Mouse (Mus musculus) heart, postnatal 0 days (tissue): ENCODE results near the gene Acot7. TPM values are rescaled to one million over a fixed set of nuclear protein-coding genes. Genes with fewer than 3 reads are reported as not detected.

Experiments
- ATAC-seq: fragments of 200-750 bp; cut with Nextera tagmentation; 2 replicates; pipeline ENCODE4 v1.8.0; 2017; ENCODE audit warnings: low read depth, moderate number of reproducible peaks, moderate library complexity; ENCODE audit not compliant: insufficient read depth
- DNase-seq: peaks from one replicate; pipeline ENCODE4 v3.0.0-alpha.2; 2016; ENCODE audit warnings: low spot score
- H3K27ac ChIP-seq: fragments of 300-500 bp; sonication (generic); 2 replicates; pipeline ENCODE4 v1.5.1; 2014; ENCODE audit warnings: low read depth, mild to moderate bottlenecking
- H3K27me3 ChIP-seq: fragments of 300-500 bp; sonication (generic); 2 replicates; pipeline ENCODE4 v1.6.1; 2014; ENCODE audit warnings: low read length, mixed read lengths; ENCODE audit not compliant: control insufficient read depth, insufficient read depth
- H3K36me3 ChIP-seq: fragments of 300-500 bp; sonication (generic); replicated peaks from 2 replicates; pipeline ENCODE4 v1.6.1; 2014; ENCODE audit warnings: low read length, mixed read lengths; ENCODE audit not compliant: control insufficient read depth, insufficient read depth
- H3K4me1 ChIP-seq: fragments of 300-500 bp; sonication (generic); 2 replicates; pipeline ENCODE4 v1.6.1; 2014; ENCODE audit warnings: antibody characterized with exemption; ENCODE audit not compliant: control insufficient read depth, insufficient read depth
- H3K4me2 ChIP-seq: fragments of 300-500 bp; sonication (generic); 2 replicates; pipeline ENCODE4 v1.6.1; 2014; ENCODE audit warnings: low read depth, mild to moderate bottlenecking, low read length, moderate library complexity
- H3K4me3 ChIP-seq: fragments of 300-500 bp; sonication (generic); 2 replicates; pipeline ENCODE4 v1.5.1; 2014; ENCODE audit warnings: low read depth, low read length
- H3K9ac ChIP-seq: fragments of 300-500 bp; sonication (generic); replicated peaks from 2 replicates; pipeline ENCODE4 v1.6.1; 2014; ENCODE audit warnings: low read depth, low read length, mixed read lengths
- H3K9me3 ChIP-seq: fragments of 300-500 bp; sonication (generic); replicated peaks from 2 replicates; pipeline ENCODE4 v1.6.1; 2016; ENCODE audit warnings: low read length; ENCODE audit not compliant: control insufficient read depth
- CTCF ChIP-seq: IDR thresholded peaks from 2 replicates; pipeline ENCODE4 v1.5.1; 2016; ENCODE audit warnings: antibody characterized with exemption, control low read depth, low read depth
- EP300 ChIP-seq: IDR thresholded peaks from 2 replicates; pipeline ENCODE4 v1.6.1; 2016; ENCODE audit warnings: antibody characterized with exemption, low read depth
- WGBS: fragments of 180-500 bp; shearing (Covaris S2); extraction: QIAGEN DNeasy Blood & Tissue Kit; methylation state at CpG from one replicate; pipeline ENCODE4 v1.1.7; 2014; 5-methylcytosine and 5-hydroxymethylcytosine counted together
- polyA plus RNA-seq: library from polyadenylated mRNA; unstranded; fragments of >200 nt; fragmentation: Nextera tagmentation; extraction: Ambion mirVana; gene quantifications from 2 replicates; pipeline ENCODE4 v1.2.1, GENCODE M21; 2015
- total RNA-seq: library from RNA; depleted of rRNA; stranded (reverse); fragments of >200 nt; gene quantifications from 2 replicates; pipeline ENCODE4 v1.2.3, GENCODE M21; 2014; ENCODE audit warnings: low replicate concordance

Acot7 gene
- total and polyA plus RNA-seq, 2 experiments from 2014 or later: 39.5 to 68.8 TPM

DNA sequence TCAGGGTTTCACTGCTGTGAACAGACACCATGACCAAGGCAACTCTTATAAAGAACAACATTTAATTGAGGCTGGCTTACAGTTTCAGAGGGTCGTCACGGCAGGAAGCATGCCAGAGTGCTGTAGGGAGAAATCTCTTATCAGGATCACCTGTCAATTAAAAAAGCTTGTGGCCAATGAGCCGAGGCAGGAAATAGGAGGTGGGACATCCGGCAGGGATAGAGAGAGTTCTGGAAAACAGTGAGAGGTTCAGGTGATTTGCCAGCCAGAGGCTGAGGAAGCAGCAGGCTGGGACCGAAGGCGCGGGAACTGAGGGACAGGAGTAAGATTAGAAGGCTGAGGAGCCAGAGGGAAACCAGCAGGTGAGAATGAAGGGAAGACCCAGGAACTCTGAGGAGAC, 8.8 kb upstream of the Acot7 start:
- ATAC-seq (no peak), DNase-seq (no peak)
- TF ChIP-seq CTCF: no peak
- no peak for TF ChIP-seq EP300
- no peak overlapping the region for H3K4me2 ChIP-seq
- H3K4me3 ChIP-seq: no peak overlapping the region
- 0 out of 2 replicates have a peak, but pooled peaks cover 4% of the 10 kb centered on the region for H3K27me3 ChIP-seq
- no peaks in the 10 kb centered on the region for H3K4me1 ChIP-seq
- H3K27ac ChIP-seq: no peak overlapping the region
- no peaks in the 10 kb centered on the region for H3K36me3 ChIP-seq
- no peaks in the 10 kb centered on the region for H3K9me3 ChIP-seq
- no peak overlapping the region for H3K9ac ChIP-seq
- 70% methylated on average over 7 of the region's 7 CpGs for WGBS

DNA sequence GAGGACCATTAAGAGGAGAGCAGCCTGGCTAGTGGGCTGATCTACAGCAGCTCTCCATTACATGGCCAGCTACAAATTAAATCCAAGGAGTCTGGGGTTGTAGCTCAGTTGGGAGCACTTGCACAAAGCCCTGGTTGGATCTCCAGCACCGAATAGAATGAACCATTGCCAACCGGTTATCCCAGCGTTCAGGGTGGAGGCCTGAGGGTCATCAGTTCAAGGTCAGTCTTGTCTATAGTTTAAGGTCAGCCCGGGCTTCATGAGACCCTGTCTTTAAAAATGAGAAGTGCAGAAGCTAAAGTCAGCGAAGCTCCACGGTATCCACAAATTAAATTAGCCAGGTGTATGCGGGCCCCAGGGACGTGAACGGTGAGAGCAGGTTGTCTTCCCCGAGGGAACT, 7.6 kb upstream of the Acot7 start:
- H3K4me1 ChIP-seq: no peaks in the 10 kb centered on the region
- DNase-seq: no peak
- H3K4me3 ChIP-seq: no peak overlapping the region
- no peaks in the 10 kb centered on the region for H3K9me3 ChIP-seq
- TF ChIP-seq EP300 (no peak), CTCF (no peak)
- no peaks in the 10 kb centered on the region for H3K27me3 ChIP-seq
- no peak overlapping the region for H3K27ac ChIP-seq
- 69% methylated on average over 10 of the region's 10 CpGs for WGBS
- ATAC-seq: no peak
- H3K4me2 ChIP-seq: no peak overlapping the region
- no peaks in the 10 kb centered on the region for H3K36me3 ChIP-seq
- H3K9ac ChIP-seq: no peak overlapping the region

DNA sequence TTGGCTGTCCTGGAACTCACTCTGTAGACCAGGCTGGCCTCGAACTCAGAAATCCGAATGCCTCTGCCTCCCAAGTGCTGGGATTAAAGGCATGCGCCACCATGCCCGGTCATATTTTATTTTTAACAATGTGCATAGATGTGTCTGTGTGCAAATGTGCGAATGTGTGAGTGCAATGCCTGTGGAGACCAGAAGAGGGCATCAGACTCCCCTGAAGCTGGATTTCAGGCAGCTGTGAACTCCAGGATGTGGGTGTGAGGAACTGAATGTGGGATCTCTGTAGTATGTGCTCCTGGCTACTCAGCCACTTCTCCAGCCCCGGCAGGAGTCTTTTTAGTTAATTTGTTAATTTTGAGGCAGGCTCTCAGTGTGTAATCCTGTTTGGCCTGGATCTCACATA, 6.4 kb upstream of the Acot7 start:
- DNase-seq (no peak), ATAC-seq (no peak)
- WGBS: 81% methylated on average over 6 of the region's 6 CpGs
- Histone ChIP-seq H3K9me3 (no peaks in the 10 kb centered on the region), H3K4me2 (no peak overlapping the region), H3K4me3 (no peak overlapping the region), H3K36me3 (no peaks in the 10 kb centered on the region), H3K27me3 (no peaks in the 10 kb centered on the region), H3K27ac (no peak overlapping the region), H3K9ac (no peak overlapping the region), H3K4me1 (no peaks in the 10 kb centered on the region)
- TF ChIP-seq EP300 (no peak), CTCF (0 out of 2 replicates have a peak, but pooled peaks have one; percentile 15)

DNA sequence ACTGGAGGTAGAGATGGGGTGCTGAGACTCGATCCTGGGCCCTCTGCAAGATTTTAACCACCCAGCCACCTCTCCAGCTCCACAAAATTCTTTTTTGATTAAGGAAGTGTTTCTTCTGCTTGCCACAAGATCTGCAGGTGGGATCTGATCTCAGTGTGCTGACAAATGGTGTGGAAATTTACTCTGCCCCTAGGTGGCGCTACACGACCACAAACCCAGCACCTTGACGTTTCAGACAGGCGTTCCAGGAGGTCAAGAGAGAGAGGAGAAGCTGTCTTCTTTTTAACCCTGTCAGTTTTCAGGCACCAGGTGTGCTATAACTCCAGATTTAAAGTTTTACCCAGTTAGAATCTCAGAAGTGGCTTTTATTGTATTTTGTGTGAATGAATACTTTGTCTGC, 4.9 kb upstream of the Acot7 start:
- Histone ChIP-seq H3K27me3 (no peaks in the 10 kb centered on the region), H3K9me3 (no peaks in the 10 kb centered on the region), H3K9ac (no peak overlapping the region), H3K4me1 (peaks cover 5% of the 10 kb centered on the region; the same call in 1 of the 2 replicates), H3K4me3 (no peak overlapping the region), H3K4me2 (no peak overlapping the region), H3K27ac (no peak overlapping the region), H3K36me3 (no peaks in the 10 kb centered on the region)
- no peak for ATAC-seq
- 1% methylated on average over 5 of the region's 5 CpGs for WGBS
- DNase-seq: peak; percentile 63
- TF ChIP-seq CTCF (peak; percentile 85), EP300 (no peak)

DNA sequence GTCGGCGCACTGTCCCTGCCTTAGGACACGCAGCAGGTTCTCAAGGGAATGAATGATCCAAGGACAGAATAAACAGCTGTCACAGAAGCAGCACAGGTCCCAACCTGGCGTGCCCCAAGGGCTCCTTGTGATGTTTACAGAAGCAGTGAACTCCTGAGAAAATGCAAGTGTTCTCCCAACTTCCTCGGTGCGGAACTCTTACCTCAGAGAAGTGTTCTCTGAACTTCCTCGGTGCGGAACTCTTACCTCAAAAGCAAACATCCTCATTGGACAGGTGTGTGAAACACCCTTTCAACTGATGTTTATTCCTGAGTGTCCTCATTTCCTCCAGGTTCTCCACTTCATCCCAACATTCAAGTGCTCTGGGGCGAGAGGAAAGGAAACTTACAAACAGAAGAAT, 4.0 kb upstream of the Acot7 start:
- no peak for DNase-seq
- Histone ChIP-seq H3K9me3 (no peaks in the 10 kb centered on the region), H3K27ac (no peak overlapping the region), H3K27me3 (no peaks in the 10 kb centered on the region), H3K4me3 (no peak overlapping the region), H3K4me2 (no peak overlapping the region), H3K9ac (no peak overlapping the region), H3K36me3 (no peaks in the 10 kb centered on the region), H3K4me1 (peaks cover 12% of the 10 kb centered on the region)
- TF ChIP-seq EP300 (no peak), CTCF (no peak)
- 84% methylated on average over 9 of the region's 9 CpGs for WGBS
- ATAC-seq: no peak

DNA sequence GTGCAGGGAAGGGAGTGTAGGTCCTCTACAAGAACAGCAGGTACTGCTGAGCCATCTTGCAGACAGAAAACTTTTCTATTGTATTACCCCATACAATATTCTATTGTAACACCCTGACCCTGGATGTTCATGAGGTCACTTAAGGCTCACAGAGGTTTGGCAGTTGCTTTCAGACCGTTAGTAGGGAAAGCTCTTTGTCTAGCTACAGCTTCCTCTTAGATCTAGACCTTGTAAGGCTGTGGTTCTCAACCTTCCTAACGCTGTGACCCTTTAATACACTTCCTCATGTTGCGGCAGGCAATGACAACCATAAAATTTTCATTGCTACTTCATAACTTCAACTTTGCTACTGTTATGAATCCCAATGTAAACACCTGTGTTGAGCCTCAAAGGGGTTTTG, 1.3 kb upstream of the Acot7 start:
- Histone ChIP-seq H3K4me3 (no peak overlapping the region), H3K9ac (no peak overlapping the region), H3K27me3 (no peaks in the 10 kb centered on the region), H3K4me1 (peaks cover 14% of the 10 kb centered on the region), H3K9me3 (no peaks in the 10 kb centered on the region), H3K4me2 (no peak overlapping the region), H3K36me3 (no peaks in the 10 kb centered on the region), H3K27ac (peak overlapping the region; percentile 98)
- 86% methylated on average over 3 of the region's 3 CpGs for WGBS
- ATAC-seq (no peak), DNase-seq (no peak)
- TF ChIP-seq CTCF (no peak), EP300 (no peak)
